ENCODE assay signal across 9 mouse cellular contexts in genomic region chr12:80653951-80654658, GRCm38 (mm10). TPM values are rescaled to one million over a fixed set of nuclear protein-coding genes. Genes with fewer than 3 reads are reported as not detected.
DNase-seq lines count a peak whose midpoint lies in the region; ATAC-seq and TF ChIP-seq lines count a peak whose summit lies in the region.
"Had no signal": no experiment of that assay in that cellular context is flagged by ENCODE, and none has a peak within 500 bp of the region (broad histone marks: within the 10 kb centered on the region; RNA-seq: fewer than 3 reads in every experiment).

No protein-coding gene starts in this region.

- peak overlapping the region; percentile 37 for H3K4me2 ChIP-seq in intestine, postnatal 0 days (replicated peaks; ENCODE audit: low read depth)
- H3K4me2 ChIP-seq in hindbrain, embryonic 11.5 days (replicated peaks; ENCODE audit: low read depth, low read length): no peak overlapping the region

- peak; percentile 40 for ATAC-seq in intestine, postnatal 0 days
- ATAC-seq in hindbrain, embryonic 11.5 days (ENCODE audit: low FRiP score): no peak

- H3K4me1 ChIP-seq in intestine, postnatal 0 days (replicated peaks; ENCODE audit: control insufficient read depth, insufficient read depth, low read length): 0 out of 2 replicates have a peak, but pooled peaks cover 4% of the 10 kb centered on the region
- H3K4me1 ChIP-seq in small intestine, adult 2 months (ENCODE audit: control insufficient read depth, insufficient read depth, insufficient read length, low read length): peaks cover 18% of the 10 kb centered on the region
- H3K4me1 ChIP-seq in hindbrain, embryonic 11.5 days (replicated peaks; ENCODE audit: control insufficient read depth, insufficient read depth, low read length): no peaks in the 10 kb centered on the region

- intact Hi-C loops in heart, postnatal 25 days (cut with DNase I): no loop called here

- H3K9ac ChIP-seq in intestine, postnatal 0 days (ENCODE audit: low read depth, low read length): no peak overlapping the region
- no peak overlapping the region for H3K9ac ChIP-seq in hindbrain, embryonic 11.5 days (ENCODE audit: low read depth, low read length)

- H3K4me3 ChIP-seq in intestine, postnatal 0 days (ENCODE audit: low read depth, low read length): no peak overlapping the region
- peak overlapping the region; percentile 8; the same call in 1 of the 2 replicates for H3K4me3 ChIP-seq in small intestine, adult 2 months (ENCODE audit: low read depth, low read length)
- no peak overlapping the region for H3K4me3 ChIP-seq in hindbrain, embryonic 11.5 days (ENCODE audit: low read depth, low read length)

- no peak for TF ChIP-seq POLR2A in small intestine, adult 2 months (IDR thresholded peaks at IDR 0.05; ENCODE audit: low read depth, low read length)

- WGBS in intestine, postnatal 0 days: 36% methylated on average over 7 of the region's 7 CpGs
- WGBS in small intestine, adult 2 months: 31% methylated on average over 7 of the region's 7 CpGs
- WGBS in hindbrain, embryonic 11.5 days: 97% methylated on average over 7 of the region's 7 CpGs

- peak; percentile 35 for DNase-seq in heart, adult 8-10 months (ENCODE audit: low spot score)
- DNase-seq in heart, postnatal 25 days (ENCODE audit: low spot score): no peak
- peak; percentile 30 for DNase-seq in cerebellum, adult 8-10 months
- DNase-seq in hindbrain, embryonic 11.5 days (ENCODE audit: low spot score): no peak
- no peak for DNase-seq in thymus, postnatal 0 days (ENCODE audit: low spot score)
- DNase-seq in right cerebral cortex, postnatal 36 days (ENCODE audit: low spot score in 2 of 2): no peak

- no peaks in the 10 kb centered on the region; the same call in 1 of the 2 replicates for H3K36me3 ChIP-seq in intestine, postnatal 0 days (ENCODE audit: control insufficient read depth, insufficient read depth)
- 0 out of 2 replicates have a peak, but pooled peaks cover 2% of the 10 kb centered on the region for H3K36me3 ChIP-seq in small intestine, adult 2 months (ENCODE audit: control insufficient read depth, insufficient read depth, low read length)
- no peaks in the 10 kb centered on the region for H3K36me3 ChIP-seq in hindbrain, embryonic 11.5 days (ENCODE audit: control insufficient read depth, insufficient read depth, low read length)

- no peaks in the 10 kb centered on the region for H3K9me3 ChIP-seq in intestine, postnatal 0 days (ENCODE audit: control insufficient read depth)
- no peaks in the 10 kb centered on the region for H3K9me3 ChIP-seq in hindbrain, embryonic 11.5 days (ENCODE audit: control insufficient read depth, low read length)

- TF ChIP-seq CTCF in intestine, postnatal 0 days (IDR thresholded peaks at IDR 0.05; ENCODE audit: low read depth): no peak
- TF ChIP-seq CTCF in small intestine, adult 2 months (IDR thresholded peaks at IDR 0.05; ENCODE audit: extremely low read depth, insufficient read length, insufficient replicate concordance, low read depth, low read length): no peak

- H3K27me3 ChIP-seq in intestine, postnatal 0 days (replicated peaks; ENCODE audit: control insufficient read depth, insufficient read depth, low read length): no peaks in the 10 kb centered on the region
- H3K27me3 ChIP-seq in small intestine, adult 2 months (ENCODE audit: control insufficient read depth, insufficient read depth, low read length): no peaks in the 10 kb centered on the region
- no peaks in the 10 kb centered on the region for H3K27me3 ChIP-seq in hindbrain, embryonic 11.5 days (ENCODE audit: control insufficient read depth, insufficient read depth, low read length)
- H3K27me3 ChIP-seq: CH12.LX had no signal

- H3K27ac ChIP-seq in intestine, postnatal 0 days (ENCODE audit: low read depth, low read length): peak overlapping the region; percentile 36; the same call in 1 of the 2 replicates
- H3K27ac ChIP-seq in small intestine, adult 2 months (ENCODE audit: insufficient read depth, low read depth, low read length): peak overlapping the region; percentile 25; the same call in 1 of the 2 replicates
- H3K27ac ChIP-seq in hindbrain, embryonic 11.5 days (ENCODE audit: low read depth, low read length): no peak overlapping the region

RNA-seq across cellular contexts. Expression of gene Erh, which starts 10.0 kb away (rescaled TPM):
- total RNA-seq in heart, adult 8-10 months (2022): 10 to 100 TPM; 16.3 to 23.0 (median 21.1) TPM
- 10 to 100 TPM; 25.0 to 26.1 TPM for total RNA-seq in heart, postnatal 25 days (2021)
- 112 and 113 TPM in 2 replicates for polyA plus RNA-seq in intestine, postnatal 0 days (2015; fragmentation: Nextera tagmentation; extraction: Ambion mirVana)
- polyA plus RNA-seq in small intestine, adult 2 months (2012; rRNA removed): 8.7 and 9.8 TPM in 2 replicates
- 322 and 356 TPM in 2 replicates for polyA plus RNA-seq in hindbrain, embryonic 11.5 days (2014; fragmentation: Nextera tagmentation; extraction: Ambion mirVana)
- 245 and 278 TPM in 2 replicates for polyA plus RNA-seq in thymus, postnatal 0 days (2015; fragmentation: Nextera tagmentation; extraction: Ambion mirVana)

RNA-seq across cellular contexts. Expression of gene Slc39a9, which starts 10.4 kb away (rescaled TPM):
- total RNA-seq in heart, adult 8-10 months (2022): 10 to 100 TPM; 13.7 to 17.9 (median 14.7) TPM
- 10 to 100 TPM; 17.2 to 18.2 TPM for total RNA-seq in heart, postnatal 25 days (2021)
- 34.9 and 35.4 TPM in 2 replicates for polyA plus RNA-seq in intestine, postnatal 0 days (2015; fragmentation: Nextera tagmentation; extraction: Ambion mirVana)
- polyA plus RNA-seq in small intestine, adult 2 months (2012; rRNA removed): 50.2 and 80.9 TPM in 2 replicates
- 24.9 and 25.6 TPM in 2 replicates for polyA plus RNA-seq in hindbrain, embryonic 11.5 days (2014; fragmentation: Nextera tagmentation; extraction: Ambion mirVana)
- polyA plus RNA-seq in thymus, postnatal 0 days (2015; fragmentation: Nextera tagmentation; extraction: Ambion mirVana): 16.7 and 17.6 TPM in 2 replicates

RNA-seq across cellular contexts. Expression of gene Plekhd1, which starts 38.3 kb away (rescaled TPM):
- total RNA-seq in heart, adult 8-10 months (2022): under 1 TPM in 2 of 4 experiments, not detected in 2; 0.09 to 0.20 TPM
- total RNA-seq in heart, postnatal 25 days (2021): not detected
- 1.5 and 1.9 TPM in 2 replicates for polyA plus RNA-seq in intestine, postnatal 0 days (2015; fragmentation: Nextera tagmentation; extraction: Ambion mirVana)
- 0.23 and 0.41 TPM in 2 replicates for polyA plus RNA-seq in small intestine, adult 2 months (2012; rRNA removed)
- polyA plus RNA-seq in hindbrain, embryonic 11.5 days (2014; fragmentation: Nextera tagmentation; extraction: Ambion mirVana): 1.1 and 1.2 TPM in 2 replicates
- 0.08 and 0.16 TPM in 2 replicates for polyA plus RNA-seq in thymus, postnatal 0 days (2015; fragmentation: Nextera tagmentation; extraction: Ambion mirVana)

Comparison
In these comparisons a context has a peak if more than half of its experiments do, and no peak if none do; other contexts are left out.
1. DNase-seq: peak in heart, adult 8-10 months (single experiment) and cerebellum, adult 8-10 months (single experiment); none in heart, postnatal 25 days (single experiment), hindbrain, embryonic 11.5 days (single experiment), thymus, postnatal 0 days (single experiment) and right cerebral cortex, postnatal 36 days (0 of 2).
2. RNA of gene Erh, which starts 10.0 kb away (polyA plus RNA-seq): 322 to 356 TPM in hindbrain, embryonic 11.5 days, 245 to 278 TPM in thymus, postnatal 0 days and 112 to 113 TPM in intestine, postnatal 0 days; 8.7 to 9.8 TPM in small intestine, adult 2 months; every median in the first group is over 10 times any median in the second.